Mouse (Mus musculus) telencephalon, adult 2 months (tissue): ENCODE measurements around the gene Rap1gap2.
"Not testable (repeated sequence)": the region's sequence is repeated elsewhere in the genome, so short reads cannot be mapped to it uniquely, and the experiment has no call there.

ENCODE experiments used
- DNase-seq: peaks from one replicate; pipeline ENCODE4 v3.0.0-alpha.2; 2011; ENCODE audit warnings: low read depth, low spot score

The Rap1gap2 gene

GRCm38 (mm10) chr11:74621974-74622669 lies 11.4 kb upstream of the Rap1gap2 start:
- no peak for DNase-seq

- no peak for DNase-seq
Measured at GRCm38 (mm10) chr11:74619956-74620300, 9.2 kb upstream of the Rap1gap2 start.

- DNase-seq: peak; percentile 23
Measured at GRCm38 (mm10) chr11:74619201-74619955, 8.7 kb upstream of the Rap1gap2 start, which contains the start of gene Ccdc92b. Gene Ccdc92b (plus strand): TSS chr11:74619605.

DNA sequence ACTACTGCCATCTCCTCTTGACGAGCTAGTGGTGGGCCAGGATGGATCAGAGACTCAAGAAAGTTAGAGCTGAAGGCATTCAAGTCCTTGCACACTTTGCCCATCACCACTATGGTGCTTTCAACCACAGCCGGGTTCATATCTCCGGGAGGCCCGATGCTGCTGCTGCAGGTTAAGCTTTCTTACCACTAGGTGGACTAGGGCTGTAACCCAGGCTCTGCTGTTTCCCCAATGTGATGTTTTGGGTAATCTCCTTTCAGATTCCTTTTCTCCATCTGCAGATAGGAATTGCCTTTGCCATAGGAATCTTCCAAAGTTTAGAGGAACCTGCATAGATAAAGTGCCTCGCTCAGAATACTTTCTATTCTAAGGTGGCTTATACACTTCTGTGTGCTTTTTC lies 4.9 kb upstream of the Rap1gap2 start:
- no peak for DNase-seq

DNA sequence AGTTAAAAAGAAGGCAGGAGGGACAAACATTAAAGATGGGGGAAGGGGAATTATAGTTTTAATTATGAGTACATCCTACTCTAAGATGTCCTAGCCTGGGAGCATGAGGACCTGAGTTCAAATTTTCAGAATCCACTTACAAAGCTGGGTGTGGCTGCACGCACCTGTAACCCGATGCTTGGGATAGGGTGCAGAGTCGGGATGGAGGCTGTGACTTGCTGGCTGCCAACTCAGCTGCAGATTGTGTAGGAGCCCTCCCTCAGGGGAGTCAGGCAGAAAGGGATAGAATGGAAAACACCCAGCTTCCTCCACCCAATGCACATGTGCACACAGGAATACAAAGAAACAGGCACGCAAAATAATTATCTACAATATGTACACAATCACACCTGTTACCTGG lies 2.7 kb upstream of the Rap1gap2 start:
- DNase-seq: no peak

DNA sequence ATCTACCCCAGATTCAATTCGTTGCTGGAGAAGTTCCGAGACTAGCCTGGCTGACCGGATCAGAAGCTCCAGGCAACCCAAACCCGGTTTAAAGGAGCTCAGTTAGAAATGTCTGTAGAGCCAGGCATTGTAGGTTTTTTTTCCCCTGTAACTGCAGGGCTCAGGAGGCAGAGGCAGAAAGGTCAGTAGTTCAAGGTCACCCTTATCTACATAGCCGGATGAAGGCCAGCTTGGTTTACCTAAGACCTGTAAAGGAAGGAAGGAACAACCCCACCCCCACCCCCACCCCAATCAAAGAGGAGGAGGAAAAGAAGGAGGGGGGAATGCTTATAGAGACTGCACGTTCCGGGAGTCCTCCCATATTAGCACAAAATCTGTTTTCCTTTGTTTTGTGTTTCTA lies 722 bp upstream of the Rap1gap2 start:
- no peak for DNase-seq

- no peak for DNase-seq
Measured at GRCm38 (mm10) chr11:74610068-74610467, 647 bp downstream of the Rap1gap2 start.

DNA sequence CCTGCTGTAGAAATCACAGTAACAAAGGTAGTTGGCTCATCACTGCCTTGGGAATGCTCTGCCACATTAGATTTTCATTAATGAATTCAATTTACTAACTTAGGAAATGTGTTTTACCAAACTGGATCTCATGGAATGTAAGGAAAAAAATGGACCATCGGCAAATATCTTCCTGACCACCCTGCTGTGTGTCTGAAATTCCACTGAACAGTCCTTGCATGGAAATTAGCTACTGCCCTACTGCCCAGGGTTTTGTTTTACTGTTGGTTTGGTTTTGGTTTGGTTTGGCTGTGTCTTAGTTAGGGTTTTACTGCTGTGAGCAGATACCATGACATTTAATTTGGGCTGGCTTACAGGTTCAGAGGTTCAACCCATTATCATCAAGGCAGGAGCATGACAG lies 8.4 kb downstream of the Rap1gap2 start:
- DNase-seq: no peak

DNA sequence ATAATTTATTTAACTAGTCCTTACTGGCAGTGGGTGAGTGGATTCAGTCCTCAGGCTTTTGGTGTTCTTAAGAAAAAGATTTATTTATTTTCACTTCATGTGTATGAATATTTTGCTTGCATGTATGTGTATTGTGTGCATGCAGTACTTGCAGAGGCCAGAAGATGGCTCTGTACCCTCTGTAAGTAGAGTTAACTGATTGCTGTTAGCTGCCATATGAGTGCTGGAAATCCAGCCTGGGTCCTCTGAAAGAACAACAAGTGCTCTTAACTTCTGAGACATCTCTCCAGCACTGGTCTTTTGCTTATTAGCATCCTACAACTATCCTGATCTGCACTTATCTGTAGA lies 12.8 kb downstream of the Rap1gap2 start:
- DNase-seq: no peak

DNA sequence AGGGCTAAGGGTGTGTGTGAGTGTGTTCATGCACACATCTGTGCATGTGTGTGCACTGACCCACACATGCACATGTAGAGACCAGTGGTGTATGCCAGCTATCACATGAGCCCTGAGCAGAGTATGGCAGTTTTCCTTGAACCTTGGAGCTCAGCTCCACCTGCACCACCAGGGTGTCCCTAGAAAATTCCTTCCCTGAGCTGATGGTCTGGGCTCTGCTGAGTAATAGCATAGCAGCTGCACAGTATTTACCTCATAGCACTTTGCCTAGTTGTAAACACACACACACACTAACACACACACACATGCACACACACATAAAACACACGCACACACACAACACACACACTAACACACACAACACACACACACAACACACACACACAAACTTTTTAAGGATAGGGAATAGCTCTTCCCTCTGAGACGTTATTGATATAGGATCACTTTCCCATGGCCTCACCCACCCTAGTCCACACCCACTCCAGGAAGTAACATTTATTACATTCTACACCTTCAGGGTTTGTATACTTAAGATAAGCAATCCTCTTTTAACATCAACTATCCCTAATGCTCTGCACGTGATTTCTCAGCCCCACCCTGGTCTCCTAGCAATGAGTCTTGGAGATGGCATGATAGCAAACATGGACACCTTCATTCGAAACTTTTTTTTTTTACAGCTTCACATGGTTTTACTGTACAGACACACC lies 13.3 kb downstream of the Rap1gap2 start:
- no peak for DNase-seq

DNA sequence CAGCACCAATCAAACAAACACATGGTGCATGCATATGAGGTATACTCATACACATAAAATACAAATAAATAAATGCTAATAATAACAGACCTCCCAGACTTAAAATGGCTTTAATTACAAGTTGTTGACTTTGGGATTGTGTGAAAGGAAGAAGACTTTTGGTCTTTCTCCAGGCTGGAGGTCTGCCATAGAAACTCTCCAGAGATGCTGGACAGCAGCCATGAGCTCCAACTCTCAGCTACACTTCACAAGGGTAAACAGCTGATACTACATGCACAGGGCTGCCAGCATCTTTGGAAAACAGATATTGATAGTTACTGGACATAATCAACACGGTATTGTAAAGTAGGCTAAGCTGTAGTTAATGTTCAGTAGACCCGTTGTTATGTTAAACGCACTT lies 18.5 kb downstream of the Rap1gap2 start:
- DNase-seq: no peak

GRCm38 (mm10) chr11:74590691-74591090 lies 20.0 kb downstream of the Rap1gap2 start:
- DNase-seq: no peak

GRCm38 (mm10) chr11:74590239-74590596 lies 20.5 kb downstream of the Rap1gap2 start:
- no peak for DNase-seq

DNA sequence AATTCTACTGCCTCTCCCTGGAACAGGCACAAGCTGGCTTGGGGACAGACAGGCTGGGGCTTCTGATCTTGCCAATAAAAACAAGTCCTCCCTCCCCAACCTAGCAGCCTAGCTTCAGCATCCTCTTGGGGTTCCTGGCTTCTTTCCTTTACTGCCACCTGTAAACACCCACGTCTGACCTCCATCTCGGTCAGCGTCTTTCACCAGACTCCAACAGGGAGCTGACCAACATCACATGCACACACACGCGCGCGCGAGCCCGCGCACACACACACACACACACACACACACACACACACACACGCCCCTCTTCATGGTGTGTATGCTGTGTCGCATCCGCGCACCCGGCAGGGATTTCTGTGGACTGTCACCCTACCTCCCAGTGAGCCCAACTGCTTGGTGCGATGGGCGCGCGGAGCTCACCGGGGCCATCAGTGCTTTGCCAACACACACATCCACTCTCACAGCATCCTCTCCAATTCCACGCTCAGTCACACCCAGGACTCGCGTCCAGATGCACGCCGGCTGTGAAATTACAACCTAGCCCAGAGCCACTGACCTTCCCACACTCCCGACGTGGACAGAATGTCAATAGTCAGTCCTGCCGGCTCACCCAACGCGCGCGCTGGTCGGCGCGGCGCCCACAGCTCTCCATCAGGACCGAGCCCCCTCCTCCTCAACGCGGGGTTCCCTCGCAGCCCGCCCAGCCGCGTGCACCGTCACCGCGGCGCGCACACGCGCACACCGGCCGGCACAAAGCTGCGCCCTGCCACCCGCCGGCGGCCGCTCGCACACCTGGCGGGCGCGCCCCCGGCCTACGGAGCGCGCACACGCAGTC lies 21.1 kb downstream of the Rap1gap2 start:
- peak; percentile 50 for DNase-seq

GRCm38 (mm10) chr11:74586401-74586800 lies 24.3 kb downstream of the Rap1gap2 start:
- DNase-seq: peak; percentile 64

GRCm38 (mm10) chr11:74584946-74585723 lies 25.6 kb downstream of the Rap1gap2 start:
- DNase-seq: no peak

- DNase-seq: no peak
Measured at GRCm38 (mm10) chr11:74583824-74584349, 26.8 kb downstream of the Rap1gap2 start.

DNA sequence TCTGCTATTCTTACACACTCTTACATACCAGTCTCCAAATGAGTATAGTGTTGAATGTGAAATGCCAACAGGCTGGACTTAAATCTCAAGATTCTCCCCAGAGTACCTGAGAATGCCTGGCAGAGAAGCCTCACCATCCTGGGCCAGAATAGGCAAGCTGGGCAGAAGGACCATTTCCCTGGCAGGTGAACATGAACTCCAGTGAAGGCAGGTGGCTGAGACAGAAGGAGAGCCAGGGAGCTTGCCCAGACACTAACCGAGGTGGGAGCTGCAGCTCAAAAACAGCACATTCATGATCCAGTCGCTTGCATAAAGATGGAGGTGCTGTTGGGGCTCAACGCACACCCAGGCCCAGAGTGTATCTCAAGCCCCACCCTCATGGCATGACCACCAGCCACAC lies 28.3 kb downstream of the Rap1gap2 start:
- DNase-seq: no peak

DNA sequence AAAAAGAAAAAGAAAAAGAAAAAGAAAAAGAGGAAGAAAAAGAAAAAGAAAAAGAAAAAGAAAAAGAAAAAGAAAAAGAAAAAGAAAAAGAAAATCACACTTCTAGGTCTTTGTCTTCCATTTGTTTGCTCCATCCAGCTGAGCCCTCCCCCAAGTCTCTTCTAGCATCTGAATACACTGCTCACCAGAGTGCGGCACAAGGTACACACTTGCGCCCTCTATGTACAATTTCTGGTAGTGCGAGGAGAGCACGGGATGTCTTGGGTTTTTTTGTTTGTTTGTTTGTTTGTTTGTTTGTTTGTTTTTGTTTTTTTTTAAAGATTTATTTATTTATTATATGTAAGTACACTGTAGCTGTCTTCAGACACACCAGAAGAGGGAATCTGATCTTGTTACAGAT lies 29.4 kb downstream of the Rap1gap2 start:
- not testable (repeated sequence) for DNase-seq

GRCm38 (mm10) chr11:74577068-74577467 lies 33.6 kb downstream of the Rap1gap2 start:
- DNase-seq: no peak

GRCm38 (mm10) chr11:74575940-74576339 lies 34.8 kb downstream of the Rap1gap2 start:
- no peak for DNase-seq
